Mouse (Mus musculus) ES-Bruce4 (cell line): ENCODE results near the gene Serpinf1.

Experiments used
- CTCF ChIP-seq: IDR thresholded peaks from one replicate; pipeline ENCODE4 v1.8.1; 2011; ENCODE audit warnings: low read depth, low read length
- EP300 ChIP-seq: IDR thresholded peaks from 2 replicates; pipeline ENCODE4 v1.6.1; 2011; ENCODE audit warnings: low read depth, low read length; ENCODE audit not compliant: insufficient read depth
- POLR2A ChIP-seq: IDR thresholded peaks from one replicate; pipeline ENCODE4 v1.8.1; 2011; ENCODE audit warnings: low read length; ENCODE audit not compliant: insufficient read depth

DNA sequence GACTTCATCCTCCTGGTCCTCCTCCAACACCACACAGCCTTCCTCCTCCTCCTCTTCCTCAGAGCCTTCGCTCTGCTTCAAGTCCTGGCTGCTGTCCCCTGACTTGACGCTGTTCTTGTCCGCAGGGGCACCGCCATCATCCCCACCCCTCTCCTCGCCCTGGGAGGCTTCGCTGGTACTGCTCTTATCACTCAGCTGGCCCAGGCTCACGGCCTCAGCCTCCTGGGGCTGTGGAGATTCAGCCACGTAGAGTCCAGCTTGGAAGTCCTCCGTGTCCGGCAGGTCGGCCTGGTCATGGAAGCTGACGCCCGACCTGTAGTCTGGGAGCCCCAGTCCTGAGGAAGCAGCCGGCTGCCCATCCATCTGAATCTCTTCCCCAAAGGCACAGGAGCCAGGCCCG, 28.4 kb upstream of the Serpinf1 start:
- no peak for TF ChIP-seq POLR2A
- no peak for TF ChIP-seq CTCF
- no peak for TF ChIP-seq EP300
